Mouse (Mus musculus): ENCODE data around the gene Fhit. TPM values are rescaled to one million over a fixed set of nuclear protein-coding genes. Genes with fewer than 3 reads are reported as not detected.

Fhit gene
- total and polyA plus RNA-seq, 3 experiments: 2.9 to 12.5 (median 7.5) TPM

GRCm38 (mm10) chr14:9600271-9600670, 1561.6 kb downstream of the Fhit start:
- no peak for DNase-seq

GRCm38 (mm10) chr14:9597460-9597977, 1564.3 kb downstream of the Fhit start:
- no peak for DNase-seq

- DNase-seq: no peak
These were observed 1572.7 kb downstream of the Fhit start for GRCm38 (mm10) chr14:9589121-9589520.

- DNase-seq: no peak
These were observed 1573.9 kb downstream of the Fhit start for GRCm38 (mm10) chr14:9587900-9588299.

GRCm38 (mm10) chr14:9583227-9584155, 1578.3 kb downstream of the Fhit start:
- no peak for DNase-seq

- no peak for DNase-seq
These were observed 1605.5 kb downstream of the Fhit start for GRCm38 (mm10) chr14:9556333-9556732.

- DNase-seq: no peak
These were observed 1606.0 kb downstream of the Fhit start for GRCm38 (mm10) chr14:9555807-9556206.

GRCm38 (mm10) chr14:9552149-9552548, 1609.7 kb downstream of the Fhit start:
- no peak for DNase-seq

GRCm38 (mm10) chr14:9547952-9548351, 1613.9 kb downstream of the Fhit start:
- DNase-seq: no peak

- DNase-seq: no peak
These were observed 1617.5 kb downstream of the Fhit start for GRCm38 (mm10) chr14:9544364-9544763.

GRCm38 (mm10) chr14:9535491-9535890, 1626.3 kb downstream of the Fhit start:
- no peak for DNase-seq

- no peak for DNase-seq
These were observed 1632.6 kb downstream of the Fhit start for GRCm38 (mm10) chr14:9529247-9529646.

GRCm38 (mm10) chr14:9526136-9526535, 1635.7 kb downstream of the Fhit start:
- no peak for DNase-seq

GRCm38 (mm10) chr14:9517651-9518050, 1644.2 kb downstream of the Fhit start:
- DNase-seq: no peak

GRCm38 (mm10) chr14:9509678-9510077, 1652.2 kb downstream of the Fhit start:
- no peak for DNase-seq

Other genes starting within 250 kb of the Fhit start
- under 1 TPM; 0.35 to 0.89 TPM for gene Gm3839, start 194.7 kb upstream of the Fhit start, total RNA-seq (2021)
- gene Gm3839, start 194.7 kb upstream of the Fhit start, polyA plus RNA-seq (2012; rRNA removed): 0.15 TPM in 1 of 2 replicates, not detected in the other